Mouse (Mus musculus) stomach, postnatal 0 days (tissue): ENCODE measurements around the gene Esyt3.

Experiments
- CTCF ChIP-seq: IDR thresholded peaks from 2 replicates; pipeline ENCODE4 v1.5.1; 2016; ENCODE audit warnings: antibody characterized with exemption, low read depth, mild to moderate bottlenecking, moderate library complexity
- EP300 ChIP-seq: optimal IDR thresholded peaks from 2 replicates; pipeline ENCODE3; 2016; ENCODE audit warnings: antibody characterized with exemption

- TF ChIP-seq CTCF (no peak), EP300 (no peak)
Observed at GRCm38 (mm10) chr9:99304296-99304695, 54.1 kb downstream of the Esyt3 start.
